Mouse (Mus musculus) c-Kit-positive CD71-positive TER-119-positive erythroid progenitor cells, embryonic 14.5 days (primary cell): ENCODE measurements around the gene Kcnq2.
A peak's percentile ranks its signal among the peaks of the same experiment; 100 is the strongest.

ENCODE experiments used
- DNase-seq: peaks from one replicate; pipeline ENCODE4 v3.0.0-alpha.2; 2013; ENCODE audit warnings: low spot score

The Kcnq2 gene

GRCm38 (mm10) chr2:181147546-181148317 is 12.6 kb upstream of the Kcnq2 start:
- DNase-seq: no peak

- DNase-seq: no peak
Observed at GRCm38 (mm10) chr2:181146976-181147545, 12.0 kb upstream of the Kcnq2 start.

- no peak for DNase-seq
Observed at GRCm38 (mm10) chr2:181144675-181145074, 9.6 kb upstream of the Kcnq2 start.

- DNase-seq: no peak
Observed at GRCm38 (mm10) chr2:181143509-181144276, 8.6 kb upstream of the Kcnq2 start.

- DNase-seq: no peak
Observed at GRCm38 (mm10) chr2:181142703-181143135, 7.6 kb upstream of the Kcnq2 start.

- DNase-seq: no peak
Observed at GRCm38 (mm10) chr2:181139641-181140193, 4.6 kb upstream of the Kcnq2 start.

GRCm38 (mm10) chr2:181136934-181137333 is 1.8 kb upstream of the Kcnq2 start:
- DNase-seq: no peak

GRCm38 (mm10) chr2:181135446-181135818 is 332 bp upstream of the Kcnq2 start:
- no peak for DNase-seq

- no peak for DNase-seq
Observed at GRCm38 (mm10) chr2:181133837-181134590, 1.1 kb downstream of the Kcnq2 start.

- DNase-seq: no peak
Observed at GRCm38 (mm10) chr2:181130245-181130644, 4.9 kb downstream of the Kcnq2 start.

- DNase-seq: no peak
Observed at GRCm38 (mm10) chr2:181128963-181129362, 6.1 kb downstream of the Kcnq2 start.

GRCm38 (mm10) chr2:181127786-181128185 is 7.3 kb downstream of the Kcnq2 start:
- no peak for DNase-seq

GRCm38 (mm10) chr2:181125726-181126455 is 9.2 kb downstream of the Kcnq2 start:
- no peak for DNase-seq

GRCm38 (mm10) chr2:181122642-181123041 is 12.5 kb downstream of the Kcnq2 start:
- DNase-seq: no peak

GRCm38 (mm10) chr2:181120922-181121449 is 14.1 kb downstream of the Kcnq2 start:
- DNase-seq: no peak

GRCm38 (mm10) chr2:181119952-181120351 is 15.1 kb downstream of the Kcnq2 start:
- no peak for DNase-seq

- DNase-seq: no peak
Observed at GRCm38 (mm10) chr2:181116436-181116835, 18.7 kb downstream of the Kcnq2 start.

GRCm38 (mm10) chr2:181115367-181115766 is 19.7 kb downstream of the Kcnq2 start:
- peak; percentile 17 for DNase-seq

- DNase-seq: no peak
Observed at GRCm38 (mm10) chr2:181113762-181114361, 21.2 kb downstream of the Kcnq2 start.

GRCm38 (mm10) chr2:181111665-181112064 is 23.4 kb downstream of the Kcnq2 start:
- DNase-seq: no peak

- DNase-seq: no peak
Observed at GRCm38 (mm10) chr2:181104111-181104510, 31.0 kb downstream of the Kcnq2 start.
